ENCODE assay signal across 10 mouse cellular contexts in genomic region chr2:144724679-144725078, GRCm38 (mm10).
DNase-seq lines count a peak whose midpoint lies in the region; ATAC-seq and TF ChIP-seq lines count a peak whose summit lies in the region.
"Had no signal": no experiment of that assay in that cellular context is flagged by ENCODE, and none has a peak within 500 bp of the region (broad histone marks: within the 10 kb centered on the region; RNA-seq: fewer than 3 reads in every experiment).

No protein-coding gene starts in this region.

- no peak for DNase-seq in heart, adult 2 months
- no peak for DNase-seq in heart, postnatal 4 days
- DNase-seq in midbrain, embryonic 11.5 days (ENCODE audit: low spot score, missing footprints), result peak; percentile 69
- no peak for DNase-seq in midbrain, embryonic 10.5 days (ENCODE audit: low spot score)
- DNase-seq in retina, postnatal 1 day, result peak; percentile 59
- DNase-seq in right cerebral cortex, postnatal 36 days (ENCODE audit: low spot score in 2 of 2), result no peak
- DNase-seq in right cerebral cortex, adult 2 months (ENCODE audit: low spot score in 2 of 2), result no peak
- DNase-seq: gastrocnemius, postnatal 14 days had no signal

- H3K79me2 ChIP-seq in heart, adult 2 months (replicated peaks; ENCODE audit: control insufficient read depth, insufficient read depth, low read length), result no peaks in the 10 kb centered on the region

- H3K27ac ChIP-seq in heart, adult 2 months, result no peak overlapping the region
- no peak overlapping the region for H3K27ac ChIP-seq in midbrain, embryonic 11.5 days (ENCODE audit: low read depth, low read length)
- H3K27ac ChIP-seq in midbrain, embryonic 10.5 days (replicated peaks), result no peak overlapping the region
- H3K27ac ChIP-seq in hindbrain, embryonic 15.5 days (replicated peaks), result no peak overlapping the region
- H3K27ac ChIP-seq: lung, embryonic 15.5 days had no signal

- TF ChIP-seq CTCF in heart, adult 2 months (IDR thresholded peaks at IDR 0.05), result peak; percentile 58

- H3K4me3 ChIP-seq in heart, adult 2 months, result no peak overlapping the region
- no peak overlapping the region for H3K4me3 ChIP-seq in midbrain, embryonic 11.5 days (ENCODE audit: low read depth, low read length)
- no peak overlapping the region for H3K4me3 ChIP-seq in midbrain, embryonic 10.5 days
- no peak overlapping the region for H3K4me3 ChIP-seq in hindbrain, embryonic 15.5 days
- H3K4me3 ChIP-seq: lung, embryonic 15.5 days had no signal

- H3K4me1 ChIP-seq in heart, adult 2 months (ENCODE audit: control insufficient read depth, insufficient read depth, low read length), result peaks cover 2% of the 10 kb centered on the region
- H3K4me1 ChIP-seq in midbrain, embryonic 11.5 days (ENCODE audit: control insufficient read depth, insufficient read depth, low read length), result peaks cover 4% of the 10 kb centered on the region
- peaks cover 15% of the 10 kb centered on the region for H3K4me1 ChIP-seq in midbrain, embryonic 10.5 days
- H3K4me1 ChIP-seq in hindbrain, embryonic 15.5 days (replicated peaks), result peaks cover 5% of the 10 kb centered on the region; the same call in 1 of the 2 replicates
- H3K4me1 ChIP-seq: lung, embryonic 15.5 days had no signal

- ATAC-seq in midbrain, embryonic 11.5 days (ENCODE audit: low FRiP score), result peak; percentile 57
- peak; percentile 63; the same call in 1 of the 2 replicates for ATAC-seq in hindbrain, embryonic 15.5 days (ENCODE audit: low FRiP score, low read depth)

- no peak overlapping the region for H3K9ac ChIP-seq in heart, adult 2 months (ENCODE audit: low read depth, low read length)
- H3K9ac ChIP-seq in midbrain, embryonic 11.5 days (ENCODE audit: low read length), result no peak overlapping the region
- no peak overlapping the region for H3K9ac ChIP-seq in hindbrain, embryonic 15.5 days
- H3K9ac ChIP-seq: lung, embryonic 15.5 days had no signal

- intact Hi-C loops in heart, adult 2 months (cut with DNase I), result loop anchor here (10.0 kb wide), 1 partner anchor 140 kb away; no protein-coding TSS in a partner anchor

- TF ChIP-seq POLR2A in heart, adult 2 months (IDR thresholded peaks at IDR 0.05; ENCODE audit: insufficient read depth, low read depth, low read length), result no peak

- H3K9me3 ChIP-seq in midbrain, embryonic 11.5 days (ENCODE audit: control insufficient read depth, low read length), result no peaks in the 10 kb centered on the region
- no peaks in the 10 kb centered on the region for H3K9me3 ChIP-seq in midbrain, embryonic 10.5 days (replicated peaks)
- H3K9me3 ChIP-seq in hindbrain, embryonic 15.5 days, result no peaks in the 10 kb centered on the region
- H3K9me3 ChIP-seq: lung, embryonic 15.5 days had no signal

- H3K27me3 ChIP-seq in heart, adult 2 months (ENCODE audit: control insufficient read depth, insufficient read depth, low read length), result no peaks in the 10 kb centered on the region
- H3K27me3 ChIP-seq in midbrain, embryonic 11.5 days (ENCODE audit: control insufficient read depth, insufficient read depth, low read length), result no peaks in the 10 kb centered on the region
- H3K27me3 ChIP-seq in midbrain, embryonic 10.5 days (ENCODE audit: low read depth, poor library complexity, severe bottlenecking), result no peaks in the 10 kb centered on the region
- no peaks in the 10 kb centered on the region for H3K27me3 ChIP-seq in hindbrain, embryonic 15.5 days
- H3K27me3 ChIP-seq: lung, embryonic 15.5 days had no signal

- no peak for TF ChIP-seq EP300 in heart, adult 2 months (IDR thresholded peaks at IDR 0.05; ENCODE audit: insufficient read depth, low read depth, low read length)

- H3K4me2 ChIP-seq in midbrain, embryonic 11.5 days, result no peak overlapping the region
- H3K4me2 ChIP-seq in hindbrain, embryonic 15.5 days, result no peak overlapping the region
- H3K4me2 ChIP-seq: lung, embryonic 15.5 days had no signal

- WGBS in heart, adult 2 months, result 91% methylated on average over 1 of the region's 1 CpGs
- 81% methylated on average over 1 of the region's 1 CpGs for WGBS in midbrain, embryonic 11.5 days
- 85% methylated on average over 1 of the region's 1 CpGs for WGBS in midbrain, embryonic 10.5 days
- 78% methylated on average over 1 of the region's 1 CpGs for WGBS in hindbrain, embryonic 15.5 days

- no peaks in the 10 kb centered on the region for H3K36me3 ChIP-seq in heart, adult 2 months (ENCODE audit: control insufficient read depth, insufficient read depth, low read length)
- no peaks in the 10 kb centered on the region for H3K36me3 ChIP-seq in midbrain, embryonic 11.5 days (ENCODE audit: control insufficient read depth, insufficient read depth, low read length)
- no peaks in the 10 kb centered on the region for H3K36me3 ChIP-seq in midbrain, embryonic 10.5 days
- H3K36me3 ChIP-seq in hindbrain, embryonic 15.5 days, result no peaks in the 10 kb centered on the region
- H3K36me3 ChIP-seq: lung, embryonic 15.5 days had no signal

Comparison
In these comparisons a context has a peak if more than half of its experiments do, and no peak if none do; other contexts are left out.
1. DNase-seq: peak in midbrain, embryonic 11.5 days (single experiment) and retina, postnatal 1 day (single experiment); none in heart, adult 2 months (0 of 2), heart, postnatal 4 days (single experiment), midbrain, embryonic 10.5 days (single experiment), right cerebral cortex, postnatal 36 days (0 of 2) and right cerebral cortex, adult 2 months (0 of 2).